Mouse (Mus musculus): ENCODE results near the gene Golph3. TPM values are rescaled to one million over a fixed set of nuclear protein-coding genes. Genes with fewer than 3 reads are reported as not detected.

Gene Golph3
- polyA plus RNA-seq, 1 experiment from 2014 or later: 70.6 TPM

DNA sequence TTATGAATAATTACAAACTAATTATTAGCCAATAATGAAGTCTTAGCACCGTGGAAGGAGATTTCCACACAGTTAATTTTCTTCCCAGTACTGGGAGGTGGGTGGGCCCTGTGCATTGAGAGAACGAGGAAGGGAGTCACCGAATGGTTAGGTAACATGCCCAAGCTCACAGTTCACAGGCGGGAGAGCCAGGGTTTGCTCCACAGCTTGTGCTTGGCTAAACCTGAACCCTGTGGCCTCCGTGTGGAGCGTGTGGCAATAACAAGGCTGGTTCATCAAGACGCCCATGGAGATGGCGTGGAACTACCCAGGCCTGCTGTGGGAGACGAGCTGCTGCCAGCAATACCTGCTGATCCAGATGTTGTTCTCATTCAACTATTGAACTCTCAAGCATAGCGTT is 56.5 kb downstream of the Golph3 start:
- WGBS: 84% methylated on average over 10 of the region's 10 CpGs
- Histone ChIP-seq H3K36me3 (no peaks in the 10 kb centered on the region), H3K27ac (no peak overlapping the region), H3K4me1 (replicated peaks) (peaks cover 31% of the 10 kb centered on the region), H3K9me3 (no peaks in the 10 kb centered on the region), H3K4me3 (no peak overlapping the region), H3K27me3 (ENCODE audit: insufficient read depth, poor library complexity, severe bottlenecking) (peaks cover 33% of the 10 kb centered on the region)
- no peak for DNase-seq (ENCODE audit: low spot score)

DNA sequence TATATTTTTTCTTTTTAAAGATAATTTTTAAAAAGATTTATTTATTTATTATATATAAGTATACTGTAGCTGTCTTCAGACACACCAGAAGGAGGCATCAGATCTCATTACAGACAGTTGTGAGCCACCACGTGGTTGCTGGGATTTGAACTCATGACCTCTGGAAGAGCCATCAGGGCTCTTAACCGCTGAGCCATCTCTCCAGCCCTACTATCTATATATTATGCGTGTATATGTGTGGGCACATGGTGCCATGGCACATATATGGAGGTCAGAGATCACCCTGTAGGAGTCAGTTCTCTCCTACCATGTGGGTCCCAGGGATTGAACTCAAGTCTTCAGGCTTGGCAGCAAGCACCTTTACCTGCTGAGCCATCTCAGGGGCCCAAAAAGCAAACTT is 58.8 kb downstream of the Golph3 start:
- peaks cover 16% of the 10 kb centered on the region for H3K27me3 ChIP-seq (ENCODE audit: insufficient read depth, poor library complexity, severe bottlenecking)
- H3K9me3 ChIP-seq: no peaks in the 10 kb centered on the region
- no peak for DNase-seq (ENCODE audit: low spot score)
- no peaks in the 10 kb centered on the region for H3K36me3 ChIP-seq
- no peak overlapping the region for H3K4me3 ChIP-seq
- H3K27ac ChIP-seq: no peak overlapping the region
- peaks cover 20% of the 10 kb centered on the region for H3K4me1 ChIP-seq (replicated peaks)
- 90% methylated on average over 3 of the region's 3 CpGs for WGBS

DNA sequence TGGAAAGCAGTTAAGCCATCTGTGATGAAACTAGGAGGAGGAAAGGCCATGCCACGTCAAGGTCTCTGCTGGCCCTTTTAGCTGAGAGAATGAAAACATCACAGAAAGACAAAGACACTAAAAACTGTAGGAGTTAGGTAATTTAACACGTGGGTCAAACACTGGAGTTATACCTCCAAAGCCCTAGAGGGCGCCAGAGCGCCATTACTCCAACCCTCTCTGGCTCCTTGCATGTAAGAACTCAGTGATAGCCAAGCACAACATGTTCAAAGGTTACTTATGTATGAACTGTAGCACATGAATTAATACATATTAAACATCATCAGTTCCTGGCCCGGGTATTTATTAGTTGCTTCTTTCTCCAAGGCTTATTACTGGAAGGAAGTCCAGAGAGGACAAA is 59.3 kb downstream of the Golph3 start:
- no peaks in the 10 kb centered on the region for H3K36me3 ChIP-seq
- H3K27me3 ChIP-seq (ENCODE audit: insufficient read depth, poor library complexity, severe bottlenecking): peaks cover 16% of the 10 kb centered on the region
- H3K4me3 ChIP-seq: no peak overlapping the region
- no peak overlapping the region for H3K27ac ChIP-seq
- H3K4me1 ChIP-seq (replicated peaks): peaks cover 17% of the 10 kb centered on the region
- DNase-seq (ENCODE audit: low spot score): peak; percentile 38
- 49% methylated on average over 5 of the region's 5 CpGs for WGBS
- H3K9me3 ChIP-seq: no peaks in the 10 kb centered on the region

DNA sequence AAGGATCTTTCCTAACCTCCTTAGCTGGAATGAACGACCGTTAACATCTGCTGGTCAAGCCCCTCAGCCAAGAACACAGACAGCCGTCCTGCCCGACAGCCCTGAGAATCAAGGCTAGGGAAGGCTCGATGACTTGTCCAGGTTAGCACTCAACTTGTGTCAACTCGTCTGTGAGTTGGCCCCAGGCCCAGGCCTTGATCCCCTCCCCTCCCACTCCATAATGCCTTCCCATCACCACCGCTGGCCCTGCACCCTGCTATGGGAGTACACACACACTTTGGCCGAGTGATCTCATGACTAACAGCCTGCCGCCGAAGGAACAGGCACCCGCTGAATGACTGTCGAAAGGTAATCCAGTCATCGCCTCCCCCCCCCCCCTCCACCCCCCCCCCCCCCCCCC is 63.4 kb downstream of the Golph3 start:
- H3K4me3 ChIP-seq: no peak overlapping the region
- DNase-seq (ENCODE audit: low spot score): no peak
- no peak overlapping the region for H3K27ac ChIP-seq
- H3K9me3 ChIP-seq: no peaks in the 10 kb centered on the region
- no peaks in the 10 kb centered on the region for H3K27me3 ChIP-seq (ENCODE audit: insufficient read depth, poor library complexity, severe bottlenecking)
- no peaks in the 10 kb centered on the region for H3K36me3 ChIP-seq
- H3K4me1 ChIP-seq (replicated peaks): peaks cover 19% of the 10 kb centered on the region
- 87% methylated on average over 13 of the region's 13 CpGs for WGBS

DNA sequence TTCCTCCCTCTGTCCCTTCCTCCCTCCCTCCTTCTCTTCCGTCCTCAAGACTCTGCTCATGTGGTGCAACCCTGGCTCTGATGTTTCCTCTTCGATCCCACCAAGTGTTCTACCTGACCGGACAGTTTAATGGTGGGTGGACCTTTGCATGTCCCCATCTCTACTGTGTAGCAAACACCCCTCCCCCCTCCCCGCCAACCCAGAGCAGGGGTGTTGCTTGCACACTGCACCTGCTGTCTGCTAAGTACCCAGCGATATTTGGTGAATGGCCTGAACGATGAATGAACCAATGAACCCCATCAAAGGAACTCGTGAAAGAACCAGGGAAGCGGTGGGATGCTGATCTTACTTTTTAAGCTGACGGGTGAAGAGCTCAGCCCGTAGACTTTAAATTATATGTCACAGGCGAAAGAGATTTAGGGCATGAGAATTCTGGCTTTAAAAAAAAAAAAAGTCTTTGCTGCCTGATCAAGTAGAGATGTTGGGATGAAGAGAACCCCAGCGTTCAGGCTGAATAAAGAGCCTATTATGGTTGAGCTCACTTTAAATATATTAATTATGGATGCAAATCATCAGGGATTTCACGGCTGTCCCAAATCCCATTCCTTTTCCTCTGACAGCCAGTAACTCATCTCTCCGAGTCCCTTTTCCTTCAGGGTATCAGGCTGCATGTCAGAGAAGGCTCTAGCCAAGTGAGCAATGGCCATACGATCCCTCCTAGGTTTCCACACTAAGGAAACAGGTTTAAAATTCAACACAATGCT is 67.7 kb downstream of the Golph3 start:
- Histone ChIP-seq H3K36me3 (no peaks in the 10 kb centered on the region), H3K9me3 (no peaks in the 10 kb centered on the region), H3K27ac (peak overlapping the region; percentile 50), H3K4me1 (replicated peaks) (peaks cover 19% of the 10 kb centered on the region), H3K27me3 (ENCODE audit: insufficient read depth, poor library complexity, severe bottlenecking) (no peaks in the 10 kb centered on the region), H3K4me3 (no peak overlapping the region)
- WGBS: 65% methylated on average over 15 of the region's 15 CpGs
- DNase-seq (ENCODE audit: low spot score): no peak

DNA sequence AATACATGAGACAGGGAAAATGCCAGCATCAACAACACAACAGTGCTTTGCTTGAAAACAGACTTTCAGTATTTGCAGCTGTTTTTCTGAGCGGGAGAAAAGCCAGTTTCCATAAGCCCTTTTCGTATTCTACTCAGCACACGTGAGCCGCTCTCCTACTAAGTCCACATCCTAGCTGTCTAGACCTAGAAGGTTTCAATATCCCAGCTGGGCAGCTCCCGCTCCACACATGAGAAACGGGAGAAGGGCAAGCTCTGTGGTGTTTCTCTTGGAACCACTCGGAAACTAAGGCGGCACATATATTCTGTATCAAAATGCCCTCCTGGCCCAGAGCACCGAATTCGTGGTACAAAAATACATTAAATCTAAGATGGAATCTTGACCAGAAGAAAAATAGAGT is 73.5 kb downstream of the Golph3 start:
- no peak for DNase-seq (ENCODE audit: low spot score)
- no peaks in the 10 kb centered on the region for H3K27me3 ChIP-seq (ENCODE audit: insufficient read depth, poor library complexity, severe bottlenecking)
- H3K4me1 ChIP-seq (replicated peaks): no peaks in the 10 kb centered on the region
- 93% methylated on average over 10 of the region's 10 CpGs for WGBS
- no peaks in the 10 kb centered on the region for H3K9me3 ChIP-seq
- no peaks in the 10 kb centered on the region for H3K36me3 ChIP-seq
- no peak overlapping the region for H3K4me3 ChIP-seq
- no peak overlapping the region for H3K27ac ChIP-seq

DNA sequence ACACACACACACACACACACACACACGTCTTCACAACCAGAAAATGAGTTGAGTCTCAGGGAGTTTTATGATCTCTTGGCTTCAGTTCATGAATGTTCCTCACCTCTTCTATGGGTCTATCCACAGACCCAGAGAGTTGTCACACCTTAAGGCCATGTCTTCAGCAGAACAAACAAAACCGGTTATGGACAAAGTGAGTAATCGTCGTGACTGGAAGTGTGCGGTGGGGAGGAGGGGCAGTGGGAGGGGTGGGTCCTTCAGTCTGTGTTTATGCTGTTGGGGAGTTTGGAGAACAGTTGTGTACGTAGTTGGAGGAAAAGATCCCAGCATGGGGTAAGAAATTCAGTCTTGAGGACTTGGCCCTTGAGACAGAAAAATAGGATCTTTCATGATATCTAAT is 75.8 kb downstream of the Golph3 start:
- WGBS: 83% methylated on average over 6 of the region's 6 CpGs
- Histone ChIP-seq H3K9me3 (no peaks in the 10 kb centered on the region), H3K36me3 (no peaks in the 10 kb centered on the region), H3K4me1 (replicated peaks) (no peaks in the 10 kb centered on the region), H3K27me3 (ENCODE audit: insufficient read depth, poor library complexity, severe bottlenecking) (no peaks in the 10 kb centered on the region), H3K27ac (no peak overlapping the region), H3K4me3 (no peak overlapping the region)
- no peak for DNase-seq (ENCODE audit: low spot score)

Other genes with a start within 250 kb of the Golph3 start
- gene Zfr, start 203.6 kb upstream of the Golph3 start, polyA plus RNA-seq (2016; fragmentation: Nextera tagmentation; extraction: Ambion mirVana): 128 and 142 TPM in 2 replicates
- 15.1 and 17.9 TPM in 2 replicates for gene Mtmr12, start 116.4 kb upstream of the Golph3 start, polyA plus RNA-seq (2016; fragmentation: Nextera tagmentation; extraction: Ambion mirVana)
- gene 1810049J17Rik, start 449 bp downstream of the Golph3 start, polyA plus RNA-seq (2016; fragmentation: Nextera tagmentation; extraction: Ambion mirVana): 0.76 and 1.3 TPM in 2 replicates